Mouse (Mus musculus): ENCODE results near the gene Hdhd5. TPM values are rescaled to one million over a fixed set of nuclear protein-coding genes. Genes with fewer than 3 reads are reported as not detected.

Hdhd5 gene
- total RNA-seq, 2 experiments from 2014 or later, result 34.8 to 35.1 TPM

DNA sequence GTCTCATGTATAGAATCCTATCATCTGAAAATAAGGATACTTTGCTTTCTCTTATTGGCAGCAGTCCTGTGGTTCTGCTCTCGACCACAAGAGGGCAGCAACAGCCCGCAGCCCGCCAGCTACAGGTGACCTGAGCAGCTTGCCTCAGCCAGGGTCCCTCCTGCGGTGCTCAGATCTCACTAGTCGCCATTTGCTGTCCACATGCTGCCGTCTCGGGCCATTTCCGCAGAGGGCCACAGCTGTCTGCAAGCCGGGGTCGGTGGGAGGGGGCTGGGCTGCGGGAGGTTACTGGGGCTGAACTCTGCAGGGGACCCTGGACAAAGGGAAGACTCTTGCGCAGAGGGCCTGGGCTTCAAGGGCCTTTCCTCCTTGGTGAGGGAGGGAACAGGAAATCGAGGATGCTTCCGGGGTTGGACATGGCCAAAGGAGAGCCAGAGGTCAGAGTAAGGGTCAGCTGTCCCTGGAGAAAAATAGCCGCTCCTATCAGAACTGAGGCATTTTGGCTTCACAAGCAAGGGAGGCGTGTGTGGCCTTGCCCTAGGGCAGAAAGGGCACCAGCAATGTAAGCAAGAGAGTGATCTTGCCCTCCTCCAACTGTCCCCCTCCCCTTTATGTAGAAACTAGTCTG is 8.1 kb upstream of the Hdhd5 start:
- peak; percentile 47 to 63 for DNase-seq (ENCODE audit: low spot score in 2 of 2)

GRCm38 (mm10) chr6:120536337-120536736 is 5.2 kb upstream of the Hdhd5 start:
- DNase-seq (ENCODE audit: low spot score in 2 of 2), result no peak

DNA sequence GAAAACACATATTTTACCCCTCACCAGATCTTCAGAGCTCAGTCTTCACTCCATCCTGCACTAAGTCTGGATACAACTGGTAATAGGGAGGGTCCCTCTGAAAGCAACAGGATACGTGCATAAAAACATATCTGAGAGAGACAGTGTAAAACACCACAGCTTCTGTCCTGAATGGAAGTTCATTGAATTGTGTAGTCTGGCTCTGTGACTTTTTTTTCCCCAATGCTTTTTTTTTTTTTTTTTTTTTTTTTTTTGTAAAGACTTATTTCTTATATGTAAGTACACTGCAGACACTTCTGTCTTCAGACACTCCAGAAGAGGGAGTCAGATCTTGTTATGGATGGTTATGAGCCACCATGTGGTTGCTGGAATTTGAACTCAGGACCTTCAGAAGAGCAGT is 1.5 kb upstream of the Hdhd5 start:
- no peak for DNase-seq (ENCODE audit: low spot score in 2 of 2)

DNA sequence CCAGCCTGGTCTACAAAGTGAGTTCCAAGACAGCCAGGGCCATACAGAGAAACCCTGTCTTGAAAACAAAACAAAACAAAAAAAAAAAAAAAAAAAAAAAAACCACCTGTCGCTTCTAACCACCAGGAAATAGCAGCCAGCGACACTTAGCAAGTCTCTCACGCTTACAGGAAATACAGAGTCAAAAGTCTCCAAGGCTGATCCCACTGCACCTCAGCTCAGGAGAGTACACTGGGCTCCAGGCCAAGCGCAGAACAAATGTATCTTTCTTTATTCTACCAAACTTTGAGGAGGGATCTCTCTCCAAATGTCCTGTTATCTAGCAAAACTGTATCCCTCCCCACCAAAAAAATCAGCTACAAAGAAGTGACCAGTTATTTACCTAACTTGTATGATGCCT is 2.0 kb downstream of the Hdhd5 start:
- no peak for DNase-seq (ENCODE audit: low spot score in 2 of 2)

GRCm38 (mm10) chr6:120524796-120525195 is 6.3 kb downstream of the Hdhd5 start:
- no peak for DNase-seq (ENCODE audit: low spot score in 2 of 2)

GRCm38 (mm10) chr6:120519647-120520046 is 11.5 kb downstream of the Hdhd5 start:
- no peak for DNase-seq (ENCODE audit: low spot score in 2 of 2)

GRCm38 (mm10) chr6:120517311-120517710 is 13.8 kb downstream of the Hdhd5 start:
- peak in 1 of 2 experiments; percentile 24 for DNase-seq (ENCODE audit: low spot score in 2 of 2)

- DNase-seq (ENCODE audit: low spot score in 2 of 2), result no peak
Measured at GRCm38 (mm10) chr6:120516879-120517278, 14.2 kb downstream of the Hdhd5 start.

DNA sequence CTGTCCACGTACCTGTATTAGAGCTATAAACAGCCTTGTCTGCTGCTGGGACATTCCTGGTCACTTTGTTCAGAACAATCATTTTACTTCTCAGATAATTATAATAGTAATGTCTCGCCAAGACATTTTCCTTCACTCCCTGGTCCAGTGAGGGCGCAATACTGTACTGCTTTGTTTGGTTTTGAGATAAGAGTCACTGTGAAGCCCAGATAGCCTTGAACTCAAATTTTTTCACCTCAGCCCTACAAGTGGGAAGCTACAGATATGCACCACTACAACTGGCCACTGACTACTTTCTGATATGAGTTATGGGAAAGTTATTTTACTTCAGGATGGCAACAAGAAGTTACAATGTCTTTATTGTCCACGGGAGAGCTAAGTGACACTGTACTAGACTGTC is 14.7 kb downstream of the Hdhd5 start:
- DNase-seq (ENCODE audit: low spot score in 2 of 2), result no peak

GRCm38 (mm10) chr6:120511212-120511611 is 19.9 kb downstream of the Hdhd5 start:
- DNase-seq (ENCODE audit: low spot score in 2 of 2), result no peak

GRCm38 (mm10) chr6:120510425-120510824 is 20.7 kb downstream of the Hdhd5 start:
- DNase-seq (ENCODE audit: low spot score in 2 of 2), result no peak

DNA sequence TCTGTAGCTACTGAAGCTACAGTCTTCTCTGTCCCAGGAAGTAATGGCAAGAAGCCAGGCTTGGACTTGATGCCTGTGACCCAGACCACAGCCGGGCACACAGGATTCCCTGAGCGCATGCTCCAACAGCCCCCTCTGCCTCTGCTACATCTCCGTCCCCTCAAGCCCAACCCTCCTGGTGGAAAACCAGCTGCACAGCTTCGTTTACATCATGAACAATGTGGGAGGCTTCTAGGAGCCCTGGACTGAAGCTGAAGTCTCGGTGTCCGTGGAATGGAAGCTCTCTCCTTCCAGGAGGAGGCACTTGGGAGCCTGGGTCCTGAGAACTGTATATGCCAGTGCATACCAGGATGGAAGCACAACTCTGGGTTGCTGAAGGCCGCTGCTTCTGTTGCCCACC is 21.1 kb downstream of the Hdhd5 start:
- no peak for DNase-seq (ENCODE audit: low spot score in 2 of 2)

- no peak for DNase-seq (ENCODE audit: low spot score in 2 of 2)
Measured at GRCm38 (mm10) chr6:120508645-120509044, 22.5 kb downstream of the Hdhd5 start.

DNA sequence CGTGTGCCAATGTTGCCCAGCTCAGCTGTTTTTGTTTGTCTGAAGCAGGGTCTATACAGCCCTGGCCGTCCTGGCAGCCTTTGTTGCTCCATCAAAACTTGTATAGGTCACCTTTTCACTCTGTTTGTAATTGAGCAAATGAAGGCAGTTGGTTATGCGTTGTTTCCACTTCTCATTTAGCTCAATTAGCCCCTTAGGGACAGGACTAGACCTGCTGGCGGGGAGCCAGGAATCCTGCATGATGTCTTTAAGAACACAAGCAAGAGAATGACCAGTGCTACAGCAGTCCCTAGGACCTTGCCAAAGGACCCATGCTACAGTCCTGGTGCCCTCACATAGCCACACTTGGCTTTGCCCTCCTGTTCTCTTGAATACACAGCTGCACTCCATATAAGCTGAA is 25.6 kb downstream of the Hdhd5 start:
- no peak for DNase-seq (ENCODE audit: low spot score in 2 of 2)

DNA sequence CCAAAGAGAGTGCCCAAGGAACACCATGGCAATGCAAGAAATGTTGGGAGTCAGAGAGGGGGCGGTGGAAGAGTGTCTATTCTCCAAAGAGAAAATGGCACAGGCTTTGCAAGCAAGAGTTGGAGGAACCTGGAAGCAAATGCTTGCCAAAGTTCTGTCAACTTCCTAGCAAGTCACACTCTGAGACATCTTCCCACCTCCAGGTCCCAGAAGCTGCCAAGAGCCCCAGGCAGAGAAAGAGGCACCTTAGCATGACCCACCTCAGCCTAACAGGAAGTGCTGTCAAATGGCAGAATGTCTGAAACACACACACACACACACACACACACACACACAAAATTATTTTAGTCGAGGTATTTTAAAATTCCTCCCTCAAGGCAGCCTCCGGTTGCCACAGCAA is 27.1 kb downstream of the Hdhd5 start:
- DNase-seq (ENCODE audit: low spot score in 2 of 2), result no peak

DNA sequence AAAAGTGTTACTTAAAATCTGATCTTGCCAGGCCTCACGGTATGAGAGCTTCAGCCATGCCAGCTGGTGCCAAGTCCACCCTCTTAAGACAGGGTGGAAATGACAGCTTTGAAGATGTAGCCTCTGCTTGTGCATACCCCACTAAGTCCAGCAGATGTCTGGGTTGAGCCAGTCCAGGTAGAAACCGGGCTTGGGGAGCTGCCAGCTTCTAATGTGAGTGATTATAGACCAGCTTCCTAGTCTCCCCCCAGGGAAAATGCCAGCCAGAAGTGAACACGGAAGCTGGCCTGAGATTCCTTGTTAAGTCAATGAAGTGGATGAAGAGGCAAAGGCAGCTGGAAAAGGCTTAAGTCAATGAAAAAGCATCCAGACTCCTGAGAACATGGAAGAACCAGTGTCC is 34.6 kb downstream of the Hdhd5 start:
- no peak for DNase-seq (ENCODE audit: low spot score in 2 of 2)

DNA sequence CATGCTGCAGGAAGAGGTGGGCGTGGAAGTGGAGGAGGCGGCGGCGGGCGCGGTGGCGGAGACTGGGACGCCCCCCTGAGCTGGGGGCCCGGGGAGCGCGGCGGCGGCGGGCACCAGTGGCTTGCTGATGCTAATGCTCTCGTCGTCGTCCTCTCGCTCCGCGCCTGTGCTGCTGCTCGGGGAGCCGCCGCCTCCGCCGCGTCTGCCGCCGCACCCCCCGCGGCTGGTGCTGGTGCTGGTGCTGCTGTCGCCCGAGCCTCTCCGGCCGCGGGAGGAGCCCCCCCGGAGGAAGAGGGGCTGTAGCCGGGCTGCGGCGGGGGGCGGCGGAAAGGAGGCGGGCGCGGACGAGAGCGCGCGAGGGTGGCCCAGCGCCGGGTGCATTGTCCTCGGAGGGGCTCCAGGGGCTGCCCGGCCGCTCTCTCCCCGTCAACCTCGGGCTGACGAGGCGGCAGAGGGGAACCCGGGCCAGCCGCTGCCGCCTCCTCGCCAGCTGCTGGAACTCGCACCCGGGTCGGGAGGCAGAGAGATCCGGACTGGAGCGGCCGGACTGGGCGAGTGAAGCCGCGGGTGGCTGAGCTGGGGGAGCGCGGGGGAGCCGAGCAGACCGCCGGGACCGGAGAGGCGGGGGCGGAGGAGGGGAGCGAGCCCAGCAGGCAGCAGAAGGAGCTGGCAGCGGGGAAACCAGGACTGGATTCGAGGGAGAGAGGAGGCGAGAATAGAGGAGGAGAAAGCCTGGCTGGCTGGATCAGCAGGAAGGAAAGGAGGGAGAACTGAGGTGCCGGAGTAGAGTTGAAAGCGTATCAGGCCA is 37.5 kb downstream of the Hdhd5 start, which contains the start of gene Tmem121b:
Gene Tmem121b (minus strand): TSS at position 434 of the 808 bp plus-strand sequence.
- DNase-seq (ENCODE audit: low spot score in 2 of 2), result peak in 1 of 2 experiments; percentile 49

DNA sequence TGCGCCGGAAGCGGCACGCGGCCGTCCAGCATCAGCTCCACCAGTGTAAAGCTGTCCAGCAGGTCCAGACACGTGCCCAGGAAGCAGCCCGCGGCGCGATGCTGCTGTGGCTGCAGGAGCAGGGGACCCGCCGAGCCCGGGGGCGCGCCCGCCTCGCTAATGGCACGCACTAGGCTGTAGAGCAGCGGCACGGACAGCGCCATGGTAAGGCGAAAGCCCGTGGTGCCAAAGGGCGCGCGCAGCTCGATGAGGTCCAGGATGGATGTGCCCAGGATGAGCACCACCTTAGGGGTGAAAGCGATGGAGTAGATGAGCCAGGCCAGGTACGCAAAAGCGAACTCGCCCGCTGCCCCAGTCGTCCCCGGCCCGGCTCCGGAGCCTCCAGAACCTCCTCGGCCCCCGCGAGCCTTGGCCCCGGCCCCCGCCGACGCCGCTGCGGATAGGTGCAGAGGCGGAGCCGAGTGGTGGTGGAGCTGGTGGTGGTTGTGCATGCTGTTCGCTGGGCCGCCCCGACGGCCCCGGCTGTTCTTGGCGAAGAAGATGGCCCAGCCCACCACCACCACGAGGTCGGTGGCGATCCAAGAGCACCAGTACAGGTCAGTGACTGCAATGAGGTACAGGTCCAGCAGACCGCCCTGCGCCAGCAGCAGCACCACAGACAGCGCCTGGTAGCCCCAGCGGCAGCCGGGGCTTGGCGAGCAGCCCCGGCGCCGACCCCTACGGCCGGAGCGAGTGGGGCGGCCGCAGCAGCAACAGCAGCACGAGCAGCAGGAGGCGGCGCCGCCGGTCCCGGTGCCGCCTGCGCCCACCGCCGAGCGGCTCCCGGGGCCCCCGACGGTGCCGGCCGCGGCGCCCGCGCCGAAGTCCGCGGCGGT is 38.4 kb downstream of the Hdhd5 start:
- DNase-seq (ENCODE audit: low spot score in 2 of 2), result no peak

GRCm38 (mm10) chr6:120491862-120492498 is 39.1 kb downstream of the Hdhd5 start:
- DNase-seq (ENCODE audit: low spot score in 2 of 2), result no peak

DNA sequence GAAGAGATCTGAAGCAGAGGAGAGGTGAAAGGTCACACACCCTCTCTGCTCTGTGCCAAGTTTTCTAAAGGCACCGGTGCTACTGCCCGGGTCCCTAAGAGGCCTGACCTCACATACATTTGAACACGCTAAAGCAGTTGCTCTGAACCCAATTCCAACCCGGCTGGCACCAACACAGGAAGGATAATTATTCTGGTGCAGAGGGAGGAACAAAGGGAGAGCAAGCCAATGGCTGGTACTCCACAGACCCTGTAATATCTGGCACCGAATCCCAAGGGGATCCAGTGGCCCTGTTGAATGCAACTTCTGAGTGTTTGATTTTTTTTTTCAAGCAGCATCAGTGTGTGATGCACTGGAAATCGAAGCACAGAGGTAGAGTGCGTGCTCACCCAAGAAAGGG is 40.1 kb downstream of the Hdhd5 start:
- DNase-seq (ENCODE audit: low spot score in 2 of 2), result no peak

DNA sequence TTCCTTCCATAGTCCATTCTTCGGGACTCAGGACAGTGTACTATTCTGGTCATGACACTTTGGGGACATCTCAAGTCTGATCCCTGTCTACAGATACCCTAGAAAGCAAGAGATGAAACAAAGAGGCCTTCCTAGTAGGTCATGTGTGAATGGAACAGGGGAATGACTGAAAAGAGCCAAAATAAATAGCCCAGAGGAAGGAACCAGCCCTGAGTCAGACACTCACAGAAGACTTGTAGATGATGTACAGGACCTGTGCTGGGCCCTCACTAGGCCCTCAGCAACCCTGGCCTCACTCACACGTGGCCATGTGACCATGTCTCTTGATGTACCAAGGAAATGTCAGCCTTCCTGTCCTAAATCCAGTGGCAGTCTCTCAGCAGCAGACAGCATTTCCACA is 41.7 kb downstream of the Hdhd5 start:
- no peak for DNase-seq (ENCODE audit: low spot score in 2 of 2)
